Mouse (Mus musculus): ENCODE results near the gene Gja3. TPM values are rescaled to one million over a fixed set of nuclear protein-coding genes. Genes with fewer than 3 reads are reported as not detected.

Gene Gja3
- polyA plus RNA-seq, 1 experiment, result not detected

DNA sequence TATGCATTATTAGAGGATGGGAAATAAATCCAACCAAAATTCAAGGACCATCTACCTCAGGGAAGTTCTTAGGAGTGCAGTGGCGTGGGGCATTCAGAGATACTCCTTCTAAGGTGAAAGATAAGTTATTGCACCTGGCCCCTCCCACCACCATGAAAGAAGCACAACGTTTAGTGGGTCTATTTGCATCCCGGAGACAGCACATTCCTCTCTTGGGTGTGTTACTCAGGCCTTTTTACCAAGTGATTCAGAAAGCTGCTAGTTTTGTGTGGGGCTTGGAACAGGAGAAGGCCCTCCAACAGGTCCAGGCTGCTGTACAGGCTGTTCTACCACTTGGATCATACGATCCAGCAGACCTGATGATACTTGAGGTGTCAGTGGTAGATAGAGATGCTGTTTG, 69.3 kb downstream of the Gja3 start:
- Histone ChIP-seq H3K4me1 (ENCODE audit: control insufficient read depth, insufficient read depth, low read length) (no peaks in the 10 kb centered on the region), H3K4me3 (replicated peaks; ENCODE audit: control insufficient read depth, low read depth, low read length) (no peak overlapping the region), H3K27ac (ENCODE audit: control insufficient read depth, insufficient read depth, low read depth, low read length, poor library complexity) (no peak overlapping the region)
- 66% methylated on average over 4 of the region's 4 CpGs for WGBS
- TF ChIP-seq POLR2A (IDR thresholded peaks at IDR 0.05; ENCODE audit: borderline replicate concordance, control insufficient read depth, low read depth, low read length) (no peak), CTCF (IDR thresholded peaks at IDR 0.05; ENCODE audit: control insufficient read depth, insufficient read depth, low read length) (no peak)

Other genes with a start within 250 kb of the Gja3 start
- 9.2 and 17.4 TPM in 2 replicates for gene Zmym5, start 246.4 kb downstream of the Gja3 start, polyA plus RNA-seq (2011; ENCODE audit: insufficient read depth, insufficient read length, low replicate concordance, missing spikeins)
- 10.1 and 15.5 TPM in 2 replicates for gene Zmym2, start 171.4 kb downstream of the Gja3 start, polyA plus RNA-seq (2011; ENCODE audit: insufficient read depth, insufficient read length, low replicate concordance, missing spikeins)
- 1.0 TPM in 1 of 2 replicates, not detected in the other for gene Gjb2, start 46.6 kb upstream of the Gja3 start, polyA plus RNA-seq (2011; ENCODE audit: insufficient read depth, insufficient read length, low replicate concordance, missing spikeins)
- gene Gm4491, start 57.8 kb upstream of the Gja3 start, polyA plus RNA-seq (2011; ENCODE audit: insufficient read depth, insufficient read length, low replicate concordance, missing spikeins), result not detected in 2 replicates
- not detected in 2 replicates for gene Gjb6, start 75.5 kb upstream of the Gja3 start, polyA plus RNA-seq (2011; ENCODE audit: insufficient read depth, insufficient read length, low replicate concordance, missing spikeins)